In the genomic region with DNA sequence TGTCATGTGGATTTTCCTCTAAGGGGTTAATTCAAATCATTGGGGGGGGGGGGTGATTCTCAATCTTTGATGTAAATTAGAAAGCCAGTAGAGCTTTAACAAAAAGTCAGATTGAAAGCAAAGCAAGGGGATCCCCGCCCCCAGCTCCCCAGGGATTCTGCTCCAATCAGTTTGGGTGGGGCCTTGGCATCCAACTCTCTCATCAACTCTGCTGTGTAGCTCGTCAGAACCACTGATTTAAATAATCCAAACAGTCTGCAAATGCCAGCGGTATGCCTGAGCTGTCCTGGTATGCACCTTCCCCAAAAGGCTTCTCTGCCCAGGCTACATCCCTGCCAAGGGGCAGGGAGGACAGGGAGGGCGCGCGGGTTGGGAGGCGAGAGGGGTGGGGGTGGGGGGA, we compare ENCODE assay signal across 7 mouse cellular contexts. TPM values are rescaled to one million over a fixed set of nuclear protein-coding genes. Genes with fewer than 3 reads are reported as not detected.
DNase-seq lines count a peak whose midpoint lies in the region; ATAC-seq and TF ChIP-seq lines count a peak whose summit lies in the region.

No protein-coding gene starts in this region.

- no peaks in the 10 kb centered on the region for H3K9me3 ChIP-seq in E14TG2a.4 (ENCODE audit: low read length)

- peak overlapping the region; percentile 39 for H3K9ac ChIP-seq in heart, adult 2 months (ENCODE audit: low read depth, low read length)

- no peaks in the 10 kb centered on the region; the same call in 1 of the 2 replicates for H3K79me2 ChIP-seq in heart, adult 2 months (replicated peaks; ENCODE audit: control insufficient read depth, insufficient read depth, low read length)

- H3K27ac ChIP-seq in heart, adult 2 months: peak overlapping the region; percentile 88

- H3K4me1 ChIP-seq in E14TG2a.4 (replicated peaks; ENCODE audit: low read depth, low read length): peaks cover 46% of the 10 kb centered on the region
- peaks cover 7% of the 10 kb centered on the region for H3K4me1 ChIP-seq in heart, adult 2 months (ENCODE audit: control insufficient read depth, insufficient read depth, low read length)

- peak overlapping the region; percentile 72 for H3K4me3 ChIP-seq in E14TG2a.4 (replicated peaks; ENCODE audit: low read length)
- peak overlapping the region; percentile 26; the same call in 1 of the 2 replicates for H3K4me3 ChIP-seq in heart, adult 2 months

- no peaks in the 10 kb centered on the region for H3K36me3 ChIP-seq in E14TG2a.4 (ENCODE audit: insufficient read depth, low read length)
- peaks cover 6% of the 10 kb centered on the region for H3K36me3 ChIP-seq in heart, adult 2 months (ENCODE audit: control insufficient read depth, insufficient read depth, low read length)

- no peak for ATAC-seq in megakaryocyte, adult 5-6 weeks (ENCODE audit: poor library complexity, severe bottlenecking)
- ATAC-seq in megakaryocyte progenitor cell, adult 5-6 weeks (replicated peaks; ENCODE audit: poor library complexity): no peak

- intact Hi-C loops in heart, adult 2 months (cut with DNase I): loop anchor here (5.0 kb wide), 1 partner anchor 36 kb away; no protein-coding TSS in a partner anchor
- intact Hi-C loops in left cerebral cortex, postnatal 36 days (cut with DNase I): no loop called here

- TF ChIP-seq CTCF in E14TG2a.4 (conservative IDR thresholded peaks at IDR 0.05; ENCODE audit: low read length): no peak
- no peak for TF ChIP-seq CTCF in heart, adult 2 months (IDR thresholded peaks at IDR 0.05)

- 14% methylated on average over 7 of the region's 7 CpGs for WGBS in heart, adult 2 months

- H3K27me3 ChIP-seq in E14TG2a.4 (ENCODE audit: insufficient read depth, low read length): no peaks in the 10 kb centered on the region
- H3K27me3 ChIP-seq in heart, adult 2 months (ENCODE audit: control insufficient read depth, insufficient read depth, low read length): no peaks in the 10 kb centered on the region

- DNase-seq in Muller cell, postnatal 12 days (ENCODE audit: inconsistent ontology term): peak; percentile 53
- peak; percentile 76 to 78 for DNase-seq in heart, adult 2 months
- DNase-seq in kidney, postnatal 14 days: peak; percentile 32
- no peak for DNase-seq in left cerebral cortex, postnatal 36 days (ENCODE audit: low spot score in 2 of 2)

- no peak for TF ChIP-seq POLR2A in heart, adult 2 months (IDR thresholded peaks at IDR 0.05; ENCODE audit: insufficient read depth, low read depth, low read length)

- TF ChIP-seq EP300 in heart, adult 2 months (IDR thresholded peaks at IDR 0.05; ENCODE audit: insufficient read depth, low read depth, low read length): no peak

RNA-seq across cellular contexts. Expression of gene Commd8, which starts 33.6 kb away (rescaled TPM):
- 10 to 100 TPM; 40.4 to 43.7 TPM for total RNA-seq in heart, adult 2 months (2021)
- polyA plus RNA-seq in heart, adult 2 months (2012; rRNA removed): 5.6 and 16.3 TPM in 2 replicates
- total RNA-seq in megakaryocyte, adult 5-6 weeks (2015): 231 and 298 TPM in 2 replicates
- total RNA-seq in megakaryocyte, adult 5-6 weeks (2017): 142 and 175 TPM in 2 replicates
- 10 to 100 TPM; 84.5 to 86.8 TPM for total RNA-seq in left cerebral cortex, postnatal 36 days (2021)
- 124 and 140 TPM in 2 replicates for total RNA-seq in megakaryocyte progenitor cell, adult 5-6 weeks (2015)
- total RNA-seq in megakaryocyte progenitor cell, adult 5-6 weeks (2017): 72.1 and 74.5 TPM in 2 replicates

Comparison
In these comparisons a context has a peak if more than half of its experiments do, and no peak if none do; other contexts are left out.
1. DNase-seq: peak in Muller cell, postnatal 12 days (single experiment), heart, adult 2 months (2 of 2) and kidney, postnatal 14 days (single experiment); none in left cerebral cortex, postnatal 36 days (0 of 2).